Mouse (Mus musculus): ENCODE measurements around the gene Pip4k2c.
"Not testable (repeated sequence)": the region's sequence is repeated elsewhere in the genome, so short reads cannot be mapped to it uniquely, and the experiment has no call there.

The Pip4k2c gene

GRCm38 (mm10) chr10:127170837-127171272 is 40.5 kb downstream of the Pip4k2c start:
- peak; percentile 84 to 89 for DNase-seq (ENCODE audit: low spot score in 2 of 2)

DNA sequence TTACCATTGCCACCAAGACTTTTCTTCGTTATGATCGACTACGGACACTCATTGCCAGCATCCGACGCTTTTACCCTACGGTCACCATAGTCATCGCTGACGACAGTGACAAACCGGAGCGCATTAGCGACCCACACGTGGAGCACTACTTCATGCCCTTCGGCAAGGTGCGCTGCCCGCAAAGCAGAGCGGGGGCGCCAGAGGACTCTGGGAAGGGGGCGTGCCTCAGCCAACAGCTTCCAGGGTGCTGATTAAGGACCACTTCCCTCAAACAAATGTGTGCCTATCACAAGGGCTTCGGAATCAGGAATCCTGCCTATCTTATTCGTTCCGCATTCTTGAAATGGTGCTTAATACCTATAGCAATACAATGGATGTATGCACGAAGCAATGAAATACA is 41.4 kb downstream of the Pip4k2c start:
- no peak for DNase-seq (ENCODE audit: low spot score in 2 of 2)

DNA sequence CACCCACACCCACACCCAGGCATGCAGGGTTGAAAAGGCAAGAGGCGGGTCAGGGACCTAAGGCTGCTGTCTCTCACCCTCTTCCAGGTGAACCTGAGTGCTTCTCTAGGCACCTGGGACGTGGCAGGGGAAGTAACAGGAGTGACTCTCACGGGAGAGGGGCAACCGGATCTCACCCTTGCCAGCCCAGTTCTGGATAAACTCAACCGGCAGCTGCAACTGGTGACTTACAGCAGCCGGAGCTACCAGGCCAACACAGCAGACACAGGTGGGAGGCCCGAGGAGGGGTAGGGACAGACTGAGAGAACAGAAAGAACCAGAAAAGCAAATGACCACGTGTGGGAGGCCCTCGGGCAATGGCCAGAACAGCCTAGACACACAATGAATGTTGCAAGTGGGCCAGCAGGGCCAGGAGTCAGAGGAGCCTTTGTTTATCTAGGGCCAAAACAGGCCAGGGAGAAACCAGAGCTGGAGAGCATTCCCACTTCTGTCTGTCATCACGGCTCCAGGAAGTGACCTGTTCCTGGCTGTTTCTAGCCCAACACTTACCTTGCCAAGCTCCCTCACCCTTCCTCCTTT is 43.7 kb downstream of the Pip4k2c start:
- no peak for DNase-seq (ENCODE audit: low spot score in 2 of 2)

GRCm38 (mm10) chr10:127166771-127167613 is 44.4 kb downstream of the Pip4k2c start:
- no peak for DNase-seq (ENCODE audit: low spot score in 2 of 2)

DNA sequence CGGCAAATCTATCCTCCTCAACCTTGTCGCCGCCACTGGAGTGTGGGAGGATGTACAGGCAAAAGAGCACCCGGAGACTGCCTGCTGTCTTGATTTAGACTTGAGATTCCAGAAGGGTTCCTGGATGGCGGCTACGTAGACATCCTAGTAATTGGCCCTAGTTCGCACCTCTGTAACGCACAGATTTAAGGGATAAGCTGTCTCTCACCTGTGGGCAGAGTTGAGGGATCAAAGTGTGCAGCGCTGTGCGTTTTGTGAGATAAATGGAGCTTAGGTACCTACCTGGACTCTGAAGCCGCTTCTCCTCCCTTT is 45.0 kb downstream of the Pip4k2c start:
- DNase-seq (ENCODE audit: low spot score in 2 of 2): no peak

GRCm38 (mm10) chr10:127165654-127166403 is 45.6 kb downstream of the Pip4k2c start:
- DNase-seq (ENCODE audit: low spot score in 2 of 2): peak; percentile 72 to 73

DNA sequence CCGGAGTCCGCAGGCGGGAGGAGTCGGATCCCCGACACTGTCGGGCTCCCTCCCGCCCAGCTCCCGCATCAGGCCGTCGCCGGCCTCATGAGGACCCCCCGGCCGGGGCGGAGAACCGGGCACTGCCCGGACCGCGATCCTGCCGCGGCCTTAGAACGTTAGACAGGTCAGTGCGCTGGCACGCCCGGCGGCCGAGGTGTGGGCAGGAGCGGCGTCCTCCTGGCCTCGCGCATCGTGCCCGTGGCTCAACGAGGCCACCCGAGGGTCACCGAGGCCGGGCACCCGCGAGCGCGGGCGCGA is 46.1 kb downstream of the Pip4k2c start:
- DNase-seq (ENCODE audit: low spot score in 2 of 2): no peak

DNA sequence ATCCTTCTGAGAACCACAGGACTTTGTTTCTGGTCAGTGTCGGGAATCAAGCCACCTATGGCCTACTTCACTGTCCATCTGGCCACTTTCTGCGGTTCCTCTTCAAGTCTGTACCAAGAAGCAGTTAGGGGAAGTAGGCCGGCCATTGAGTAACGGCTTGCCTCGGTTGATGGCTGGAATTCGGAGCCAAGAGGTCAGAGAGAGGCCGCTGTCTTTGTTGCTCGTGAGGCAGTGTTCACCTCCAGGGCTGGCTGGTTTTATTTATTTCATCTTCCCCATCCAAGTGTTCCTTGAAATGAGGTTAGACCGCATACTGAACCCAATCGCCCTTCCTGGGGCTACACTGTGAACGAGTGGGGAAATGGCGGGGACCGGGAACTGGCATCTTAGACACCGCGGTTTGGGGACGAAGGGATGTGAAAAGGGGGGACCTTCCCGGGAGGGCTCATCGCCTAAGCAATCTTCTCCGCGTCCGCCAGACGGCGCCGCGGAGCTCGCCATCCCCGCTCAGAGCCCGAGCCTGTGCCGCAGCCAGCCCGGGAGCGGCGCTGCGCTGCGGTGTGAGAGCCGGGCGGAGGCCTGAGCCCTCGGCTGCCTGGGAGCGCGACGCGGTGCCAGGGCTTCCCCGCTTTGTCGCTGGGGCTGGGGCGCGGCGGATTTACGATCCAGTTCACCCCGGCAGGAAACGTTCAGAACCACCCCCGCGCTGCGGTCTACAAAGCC is 46.6 kb downstream of the Pip4k2c start, which contains the start of gene B4galnt1:
Gene B4galnt1, plus strand, starts transcription at position 595 of the 723 bp plus-strand sequence.
- peak; percentile 76 to 91 for DNase-seq (ENCODE audit: low spot score in 2 of 2)

DNA sequence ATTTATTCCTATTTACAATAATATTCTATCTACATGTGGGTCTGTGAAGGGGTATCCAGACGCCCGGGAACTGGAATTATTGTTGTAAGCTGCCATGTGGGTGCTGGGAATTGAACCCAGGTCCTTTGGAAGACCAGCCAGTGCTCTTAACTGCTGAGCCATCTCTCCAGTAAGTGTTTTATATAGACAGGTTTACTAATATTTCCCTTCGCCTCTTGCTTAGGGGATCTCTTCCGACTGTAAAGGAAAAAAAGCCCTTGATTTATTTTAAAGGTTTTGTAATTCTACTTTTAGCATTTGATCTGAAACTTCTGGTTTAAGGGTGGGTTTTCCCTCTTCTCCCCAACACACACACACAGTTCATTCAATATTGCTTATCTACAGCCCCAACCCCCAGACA is 47.2 kb downstream of the Pip4k2c start:
- no peak for DNase-seq (ENCODE audit: low spot score in 2 of 2)

GRCm38 (mm10) chr10:127162771-127163261 is 48.6 kb downstream of the Pip4k2c start:
- DNase-seq (ENCODE audit: low spot score in 2 of 2): peak; percentile 86 to 88

DNA sequence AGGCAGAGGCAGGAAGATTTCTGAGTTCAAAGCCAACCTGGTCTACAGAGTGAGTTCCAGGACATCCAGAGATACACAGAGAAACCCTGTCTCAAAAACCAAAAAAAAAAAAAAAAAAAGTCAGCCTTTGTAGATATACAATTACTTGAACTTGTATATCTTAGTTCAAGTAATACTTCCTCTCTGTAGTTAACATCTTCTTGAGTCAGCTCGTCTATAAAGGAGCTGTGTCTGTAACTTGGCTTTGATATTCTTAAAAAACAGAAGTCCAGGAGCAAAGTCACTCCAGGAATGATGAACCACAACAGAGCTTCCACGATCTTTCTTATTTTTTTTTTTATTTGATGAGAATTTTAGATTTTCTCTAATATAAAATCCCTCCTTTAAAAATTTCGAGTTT is 50.7 kb downstream of the Pip4k2c start:
- DNase-seq (ENCODE audit: low spot score in 2 of 2): no peak

DNA sequence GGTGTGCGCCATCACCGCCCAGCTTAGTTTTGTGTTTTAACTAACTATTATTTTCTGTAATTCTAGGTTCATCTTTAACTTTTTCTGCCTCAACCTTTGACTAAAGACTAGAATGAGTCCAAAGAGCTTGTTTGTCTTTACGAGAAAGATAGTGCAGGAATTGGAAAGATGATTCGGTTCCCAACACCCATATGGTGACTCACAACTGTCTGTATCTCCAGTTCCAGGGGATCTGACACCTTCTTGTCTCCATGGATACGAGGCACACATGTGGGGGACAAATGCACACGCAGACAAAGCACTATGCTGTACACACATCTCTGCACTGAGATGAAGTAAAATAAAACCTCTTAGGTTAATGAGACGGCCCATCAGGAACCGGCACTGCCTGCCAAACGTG is 51.3 kb downstream of the Pip4k2c start:
- no peak for DNase-seq (ENCODE audit: low spot score in 2 of 2)

GRCm38 (mm10) chr10:127158471-127158870 is 52.9 kb downstream of the Pip4k2c start:
- DNase-seq (ENCODE audit: low spot score in 2 of 2): no peak

DNA sequence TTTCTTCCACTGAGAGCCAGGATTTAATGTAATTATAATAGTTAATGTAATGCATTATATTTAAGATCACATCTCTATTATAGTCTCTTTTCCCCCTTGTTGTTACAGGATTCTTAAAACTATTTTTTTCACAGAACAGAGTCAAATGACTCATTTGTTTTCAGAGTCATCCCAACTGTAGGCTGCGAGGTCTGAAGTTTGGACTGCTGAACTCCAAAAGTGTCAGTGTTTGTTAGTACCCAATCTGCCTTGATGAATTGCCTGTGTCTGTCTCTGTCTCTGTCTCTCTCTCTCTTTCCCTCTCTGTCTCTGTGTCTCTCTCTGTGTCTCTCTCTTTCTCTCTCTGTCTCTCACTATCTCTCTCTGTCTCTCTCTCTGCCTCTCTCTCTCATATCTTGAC is 54.9 kb downstream of the Pip4k2c start:
- DNase-seq (ENCODE audit: low spot score in 2 of 2): no peak

- no peak for DNase-seq (ENCODE audit: low spot score in 2 of 2)
Observed at GRCm38 (mm10) chr10:127156089-127156488, 55.3 kb downstream of the Pip4k2c start.

DNA sequence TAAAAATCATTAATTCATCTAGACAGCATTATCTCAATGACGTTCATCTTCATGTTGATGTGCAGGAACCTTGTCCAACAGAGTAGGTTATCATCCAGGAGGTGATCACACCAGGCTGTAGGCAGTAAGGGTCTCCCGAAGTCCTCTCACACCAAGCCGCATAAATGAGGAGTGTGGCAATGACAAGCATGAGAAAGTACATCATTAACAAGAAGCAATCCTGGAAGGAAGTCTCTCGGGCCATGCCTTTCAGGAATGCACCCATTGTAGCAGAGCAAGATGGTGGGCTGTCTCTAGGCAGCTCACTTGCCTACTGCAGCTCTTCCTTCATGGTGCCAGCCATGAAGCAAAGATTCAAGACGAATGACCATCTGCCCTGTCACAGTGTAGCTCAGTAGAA is 56.7 kb downstream of the Pip4k2c start:
- DNase-seq (ENCODE audit: low spot score in 2 of 2): no peak

DNA sequence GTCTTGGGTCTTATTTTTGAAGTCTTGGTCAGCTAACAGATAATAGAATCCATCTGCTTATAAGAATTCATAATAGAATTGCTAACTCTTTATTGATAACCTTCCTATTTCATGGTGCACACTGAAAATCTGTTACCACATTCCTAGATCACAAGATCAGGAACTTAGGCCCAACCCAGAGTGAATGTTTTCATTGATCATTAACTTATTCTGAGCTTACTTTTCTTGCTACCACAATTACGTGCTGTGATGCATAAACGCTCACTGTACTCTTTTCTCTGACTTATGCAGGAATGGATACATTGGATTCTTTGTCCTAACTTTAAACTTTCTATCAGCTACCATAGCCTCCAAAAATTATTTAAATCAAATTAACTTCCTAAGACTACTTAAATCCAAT is 57.1 kb downstream of the Pip4k2c start:
- no peak for DNase-seq (ENCODE audit: low spot score in 2 of 2)

- DNase-seq (ENCODE audit: low spot score in 2 of 2): no peak
Observed at GRCm38 (mm10) chr10:127153323-127153722, 58.1 kb downstream of the Pip4k2c start.

- not testable (repeated sequence) for DNase-seq (ENCODE audit: low spot score in 2 of 2)
Observed at GRCm38 (mm10) chr10:127152556-127152955, 58.8 kb downstream of the Pip4k2c start.

DNA sequence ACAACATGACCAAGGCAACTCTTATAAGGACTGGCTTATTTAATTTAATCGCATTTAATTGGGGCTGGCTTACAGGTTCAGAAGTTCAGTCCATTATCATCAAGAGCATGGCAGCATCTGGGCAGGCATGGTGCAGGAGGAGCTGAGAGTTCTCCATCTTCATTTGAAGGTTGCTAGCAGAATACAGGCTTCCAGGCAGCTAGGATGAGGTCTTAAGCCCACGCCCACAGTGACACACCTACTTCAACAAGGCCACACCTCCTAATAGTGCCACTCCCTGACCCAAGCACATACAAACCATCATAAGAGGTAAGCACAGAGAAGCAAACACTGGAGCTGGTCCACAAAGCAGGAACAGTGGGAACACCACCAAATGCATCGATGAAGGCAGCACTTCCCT is 60.2 kb downstream of the Pip4k2c start:
- peak in 1 of 2 experiments; percentile 56 for DNase-seq (ENCODE audit: low spot score in 2 of 2)

DNA sequence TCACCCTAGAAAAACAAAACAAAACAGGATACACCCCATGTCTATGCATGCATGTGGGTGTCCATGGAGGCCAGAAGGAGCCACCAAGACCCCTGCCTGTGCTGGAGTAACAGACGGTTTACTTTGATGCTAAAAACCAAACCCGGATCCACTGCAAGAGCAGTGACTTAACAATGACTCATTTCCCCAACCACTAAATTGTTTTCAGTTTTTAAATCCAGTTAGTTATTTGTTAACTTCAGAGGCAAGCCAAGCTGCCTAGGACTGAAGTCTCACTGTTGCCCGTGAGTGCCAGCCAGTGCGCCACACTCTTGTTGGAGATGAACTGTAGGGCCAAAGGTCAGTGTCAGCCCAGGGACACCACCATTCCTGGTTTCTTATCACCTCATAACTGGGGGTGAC is 60.9 kb downstream of the Pip4k2c start:
- DNase-seq (ENCODE audit: low spot score in 2 of 2): peak in 1 of 2 experiments; percentile 53

DNA sequence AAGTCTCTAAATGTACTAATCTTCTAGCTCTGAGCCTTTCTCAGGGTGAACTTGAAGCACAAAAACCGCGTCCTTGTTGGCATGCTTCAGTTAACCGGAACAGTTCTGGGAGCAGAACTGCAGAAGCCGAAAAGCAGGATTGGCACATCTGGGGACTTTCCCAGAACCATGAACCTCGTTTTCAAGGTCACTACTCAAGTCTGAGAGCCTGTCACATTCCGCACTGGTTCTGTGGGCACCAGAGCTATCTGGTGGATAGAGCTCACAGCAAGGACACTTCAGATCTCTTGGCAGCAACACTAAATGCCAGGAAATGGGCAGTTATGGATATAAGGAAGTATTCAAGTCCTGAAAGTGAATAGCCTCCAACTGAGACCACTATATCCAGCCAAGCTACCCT is 64.2 kb downstream of the Pip4k2c start:
- no peak for DNase-seq (ENCODE audit: low spot score in 2 of 2)
